Mouse (Mus musculus): ENCODE data around the gene Gstm2. TPM values are rescaled to one million over a fixed set of nuclear protein-coding genes. Genes with fewer than 3 reads are reported as not detected.
"Not testable (repeated sequence)": the region's sequence is repeated elsewhere in the genome, so short reads cannot be mapped to it uniquely, and the experiment has no call there.

The Gstm2 gene
- polyA plus RNA-seq, 1 experiment from 2014 or later = 52.9 TPM

DNA sequence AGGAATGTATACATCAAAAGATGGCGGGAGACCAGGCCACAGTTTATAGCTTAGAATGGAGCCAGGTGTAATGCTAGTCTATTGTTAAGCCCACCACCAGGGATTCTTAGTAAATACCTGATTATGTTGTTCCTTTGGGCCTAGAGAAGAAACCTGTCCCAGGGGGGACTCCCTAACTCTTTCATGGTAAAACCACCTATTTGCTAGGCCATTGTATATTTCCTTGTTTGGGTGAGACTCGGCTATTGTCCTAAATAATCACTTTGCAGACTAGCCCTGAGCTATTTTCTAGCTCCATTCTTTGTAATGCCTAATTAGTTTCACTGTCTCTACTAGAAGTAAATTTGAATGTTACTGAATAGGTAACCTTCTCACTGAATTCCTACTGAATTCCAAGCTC, 9.7 kb upstream of the Gstm2 start:
- H3K9ac ChIP-seq; H3K36me3 ChIP-seq; H3K4me3 ChIP-seq; H3K4me1 ChIP-seq; H3K4me2 ChIP-seq; H3K27me3 ChIP-seq (replicated peaks); ATAC-seq (ENCODE audit: extremely low read depth, insufficient number of reproducible peaks, low FRiP score, low TSS enrichment); H3K9me3 ChIP-seq; H3K27ac ChIP-seq (replicated peaks): not testable (repeated sequence)
- 84% methylated on average over 2 of the region's 2 CpGs for WGBS

DNA sequence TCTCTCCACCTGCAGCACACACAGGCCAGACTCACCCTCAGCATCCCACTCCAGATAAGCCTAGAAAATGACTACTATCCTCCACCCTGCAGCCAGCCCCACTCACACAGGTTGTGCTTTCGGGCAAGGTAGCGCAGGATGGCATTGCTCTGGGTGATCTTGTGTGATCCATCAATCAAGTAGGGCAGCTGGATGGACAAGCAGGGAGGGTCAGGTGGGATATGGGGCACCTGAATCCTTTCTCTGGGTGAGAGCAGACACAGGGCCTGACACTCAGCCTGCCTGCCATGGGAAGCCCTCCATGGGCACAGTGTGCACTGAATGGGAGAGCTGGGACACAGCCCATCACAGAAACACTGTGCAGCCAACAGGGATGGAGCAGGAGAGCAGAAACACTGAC, 1.1 kb downstream of the Gstm2 start:
- not testable (repeated sequence) for H3K4me3 ChIP-seq; H3K4me2 ChIP-seq; H3K9me3 ChIP-seq; H3K27me3 ChIP-seq (replicated peaks); H3K27ac ChIP-seq (replicated peaks); H3K9ac ChIP-seq; H3K36me3 ChIP-seq; ATAC-seq (ENCODE audit: extremely low read depth, insufficient number of reproducible peaks, low FRiP score, low TSS enrichment)
- peaks cover 29% of the 10 kb centered on the region for H3K4me1 ChIP-seq
- WGBS = 97% methylated on average over 2 of the region's 2 CpGs

DNA sequence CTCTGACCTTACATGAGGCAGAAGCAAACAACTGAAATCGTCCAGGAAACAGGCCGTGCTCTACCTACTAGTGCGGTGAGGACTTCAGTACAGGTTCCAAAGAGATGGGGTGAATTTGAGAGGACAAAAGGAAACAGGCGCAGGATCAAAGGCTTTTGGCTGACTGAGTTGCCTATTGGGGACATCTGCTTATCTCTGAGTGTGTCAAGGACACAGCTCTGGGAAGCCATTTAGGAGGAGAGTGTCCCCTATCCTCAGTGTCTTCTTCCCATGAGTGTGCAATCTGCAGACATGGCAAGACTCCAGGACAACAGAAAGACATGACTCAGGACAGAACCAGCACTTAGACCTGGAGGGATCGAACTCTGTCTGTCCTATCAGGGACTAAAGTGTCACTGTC, 1.8 kb downstream of the Gstm2 start:
- Histone ChIP-seq H3K9me3 (no peaks in the 10 kb centered on the region), H3K9ac (no peak overlapping the region), H3K36me3 (no peaks in the 10 kb centered on the region), H3K4me2 (no peak overlapping the region), H3K27ac (replicated peaks) (no peak overlapping the region), H3K4me1 (peaks cover 29% of the 10 kb centered on the region), H3K27me3 (replicated peaks) (no peaks in the 10 kb centered on the region), H3K4me3 (no peak overlapping the region)
- 70% methylated on average over 5 of the region's 5 CpGs for WGBS
- no peak for ATAC-seq (ENCODE audit: extremely low read depth, insufficient number of reproducible peaks, low FRiP score, low TSS enrichment)

DNA sequence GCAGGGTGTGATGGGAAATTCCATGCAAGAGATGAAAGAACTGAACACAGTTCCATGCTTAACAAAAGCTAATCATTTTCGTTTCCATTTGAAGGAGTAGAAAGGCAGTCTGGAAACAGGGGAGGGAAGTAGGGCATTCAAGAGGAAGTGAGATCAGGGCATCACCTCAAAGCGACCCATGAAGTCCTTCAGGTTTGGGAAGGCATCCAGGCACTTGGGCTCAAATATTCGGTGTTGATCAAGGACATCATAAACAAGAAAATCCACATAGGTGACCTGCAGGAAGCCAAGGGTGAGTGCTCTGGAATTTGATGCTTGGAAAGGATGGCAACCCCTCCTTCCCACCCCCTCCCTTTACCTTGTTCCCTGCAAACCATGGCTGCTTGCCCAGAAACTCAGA, 2.5 kb downstream of the Gstm2 start:
- no peaks in the 10 kb centered on the region for H3K9me3 ChIP-seq
- WGBS = 65% methylated on average over 3 of the region's 3 CpGs

DNA sequence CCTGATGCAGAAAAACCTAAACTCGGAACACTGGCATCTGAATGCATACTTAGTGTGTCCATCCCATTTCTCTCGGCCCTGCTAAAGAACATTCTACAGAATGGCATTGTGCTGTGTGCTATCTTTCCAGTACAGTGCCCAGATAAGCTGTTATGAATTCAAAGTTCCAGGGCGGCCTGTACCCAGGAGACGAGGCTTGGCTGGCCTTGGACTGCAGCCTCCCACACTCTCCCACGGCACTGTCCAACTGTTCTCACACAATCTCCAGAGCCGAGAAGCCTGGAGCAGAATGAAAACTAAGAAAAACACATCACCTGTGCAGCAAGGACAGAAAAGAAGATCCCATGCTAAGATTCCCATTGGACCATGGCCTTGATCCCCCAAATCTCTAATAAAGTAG, 3.5 kb downstream of the Gstm2 start:
- Histone ChIP-seq H3K9ac (no peak overlapping the region), H3K4me3 (no peak overlapping the region), H3K27ac (replicated peaks) (no peak overlapping the region), H3K4me1 (peaks cover 29% of the 10 kb centered on the region), H3K36me3 (no peaks in the 10 kb centered on the region), H3K9me3 (no peaks in the 10 kb centered on the region), H3K27me3 (replicated peaks) (no peaks in the 10 kb centered on the region), H3K4me2 (no peak overlapping the region)
- 64% methylated on average over 6 of the region's 6 CpGs for WGBS
- ATAC-seq (ENCODE audit: extremely low read depth, insufficient number of reproducible peaks, low FRiP score, low TSS enrichment) = no peak

More for the DNA sequence above, 2.5 kb downstream of the Gstm2 start:
- H3K4me1 ChIP-seq = peaks cover 29% of the 10 kb centered on the region
- no peak overlapping the region for H3K9ac ChIP-seq
- H3K4me2 ChIP-seq = no peak overlapping the region
- no peak for ATAC-seq (ENCODE audit: extremely low read depth, insufficient number of reproducible peaks, low FRiP score, low TSS enrichment)
- no peak overlapping the region for H3K4me3 ChIP-seq
- no peaks in the 10 kb centered on the region for H3K27me3 ChIP-seq (replicated peaks)
- no peaks in the 10 kb centered on the region for H3K36me3 ChIP-seq
- H3K27ac ChIP-seq (replicated peaks) = no peak overlapping the region

DNA sequence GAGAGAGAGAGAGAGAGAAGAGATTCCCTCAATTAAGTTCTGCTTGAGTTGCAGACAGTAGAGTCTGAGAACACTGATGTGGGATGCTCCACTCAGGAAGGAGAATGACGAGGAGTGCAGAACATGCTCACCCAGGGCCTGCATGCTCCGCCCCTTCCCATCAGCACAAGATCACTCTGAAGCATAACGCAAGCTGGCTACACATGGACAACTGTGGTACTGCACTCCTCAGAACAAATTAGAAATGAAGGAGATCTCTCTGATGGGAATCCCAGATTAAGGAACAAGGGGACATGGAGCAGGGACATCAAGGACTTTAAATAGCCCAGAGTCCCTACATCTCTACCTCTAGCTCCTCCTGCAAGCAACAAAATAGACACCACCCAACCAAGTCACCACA, 5.0 kb downstream of the Gstm2 start:
- H3K4me1 ChIP-seq = peaks cover 23% of the 10 kb centered on the region
- H3K4me2 ChIP-seq = no peak overlapping the region
- no peak overlapping the region for H3K9ac ChIP-seq
- no peaks in the 10 kb centered on the region for H3K9me3 ChIP-seq
- ATAC-seq (ENCODE audit: extremely low read depth, insufficient number of reproducible peaks, low FRiP score, low TSS enrichment) = no peak
- no peaks in the 10 kb centered on the region for H3K36me3 ChIP-seq
- no peak overlapping the region for H3K27ac ChIP-seq (replicated peaks)
- WGBS = 65% methylated on average over 3 of the region's 3 CpGs
- no peak overlapping the region for H3K4me3 ChIP-seq
- H3K27me3 ChIP-seq (replicated peaks) = no peaks in the 10 kb centered on the region

DNA sequence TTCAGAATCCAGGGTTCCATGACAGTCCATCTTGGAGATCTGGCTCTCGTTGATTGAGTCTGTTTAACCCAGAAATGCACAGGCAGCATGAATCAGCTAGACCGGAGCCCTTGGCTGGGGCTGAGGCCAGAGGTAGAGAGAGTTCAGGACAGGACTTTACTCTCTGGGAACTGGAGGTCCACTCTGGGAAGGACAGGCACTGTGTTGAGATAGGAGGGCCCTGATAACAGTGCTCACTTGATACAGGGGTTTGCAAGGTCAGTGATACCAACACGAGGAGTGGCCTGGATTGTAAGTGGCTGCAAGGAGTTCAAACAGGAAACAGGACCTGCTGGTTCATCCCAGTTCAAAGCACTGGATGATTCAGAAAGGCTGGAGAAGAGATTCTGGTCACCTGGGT, 8.6 kb downstream of the Gstm2 start:
- no peak overlapping the region for H3K4me3 ChIP-seq
- 38% methylated on average over 3 of the region's 3 CpGs for WGBS
- H3K4me2 ChIP-seq = no peak overlapping the region
- no peaks in the 10 kb centered on the region for H3K27me3 ChIP-seq (replicated peaks)
- H3K4me1 ChIP-seq = 0 out of 2 replicates have a peak, but pooled peaks cover 3% of the 10 kb centered on the region
- no peak for ATAC-seq (ENCODE audit: extremely low read depth, insufficient number of reproducible peaks, low FRiP score, low TSS enrichment)
- H3K27ac ChIP-seq (replicated peaks) = no peak overlapping the region
- H3K9me3 ChIP-seq = no peaks in the 10 kb centered on the region
- no peak overlapping the region for H3K9ac ChIP-seq
- no peaks in the 10 kb centered on the region for H3K36me3 ChIP-seq

DNA sequence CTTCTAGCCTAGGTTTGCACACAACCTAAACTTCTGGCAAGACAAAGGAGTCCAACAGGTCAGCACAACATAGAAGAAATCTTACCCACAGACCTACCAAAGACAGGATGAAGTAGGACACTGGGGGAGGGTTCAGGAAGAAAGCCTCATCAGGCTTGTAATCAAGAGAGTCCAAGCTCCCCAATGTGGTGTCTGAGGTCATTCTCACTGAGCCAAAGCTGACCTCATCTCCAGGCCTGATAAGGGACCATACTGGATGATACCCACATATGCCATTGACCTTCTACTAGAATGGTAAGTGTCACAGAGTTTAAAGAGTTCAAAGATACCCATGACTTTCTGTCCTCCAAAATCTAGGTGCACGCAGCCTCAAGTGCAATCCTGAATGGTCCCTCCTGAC, 12.0 kb downstream of the Gstm2 start:
- Histone ChIP-seq H3K9me3 (no peaks in the 10 kb centered on the region), H3K36me3 (no peaks in the 10 kb centered on the region), H3K9ac (no peak overlapping the region), H3K4me1 (no peaks in the 10 kb centered on the region), H3K4me2 (no peak overlapping the region), H3K27ac (replicated peaks) (no peak overlapping the region), H3K27me3 (replicated peaks) (peaks cover 8% of the 10 kb centered on the region), H3K4me3 (no peak overlapping the region)
- no peak for ATAC-seq (ENCODE audit: extremely low read depth, insufficient number of reproducible peaks, low FRiP score, low TSS enrichment)
- 87% methylated on average over 1 of the region's 1 CpGs for WGBS

DNA sequence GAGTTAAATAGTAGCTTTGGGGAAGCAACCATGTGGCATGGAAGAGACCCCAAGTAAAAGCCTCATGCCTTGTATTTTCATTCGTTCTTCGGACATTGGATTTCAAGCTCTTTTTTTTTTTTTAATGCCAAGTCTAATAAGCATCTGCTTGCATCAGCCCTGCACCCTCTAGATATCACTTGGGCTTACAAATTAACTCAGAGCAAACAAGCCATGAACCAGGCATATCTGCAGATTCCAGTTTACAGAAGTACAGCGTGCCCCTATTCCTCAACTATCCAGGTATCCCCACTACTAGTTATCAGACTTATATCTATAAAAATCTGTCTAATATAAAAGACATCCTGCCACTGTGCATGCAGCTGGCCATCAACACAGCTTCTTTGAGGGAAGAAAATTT, 14.2 kb downstream of the Gstm2 start:
- Histone ChIP-seq H3K4me3 (no peak overlapping the region), H3K27ac (replicated peaks) (no peak overlapping the region), H3K27me3 (replicated peaks) (peaks cover 20% of the 10 kb centered on the region), H3K36me3 (no peaks in the 10 kb centered on the region), H3K4me2 (no peak overlapping the region), H3K9me3 (no peaks in the 10 kb centered on the region), H3K9ac (no peak overlapping the region), H3K4me1 (no peaks in the 10 kb centered on the region)
- 77% methylated on average over 3 of the region's 3 CpGs for WGBS
- ATAC-seq (ENCODE audit: extremely low read depth, insufficient number of reproducible peaks, low FRiP score, low TSS enrichment) = no peak

DNA sequence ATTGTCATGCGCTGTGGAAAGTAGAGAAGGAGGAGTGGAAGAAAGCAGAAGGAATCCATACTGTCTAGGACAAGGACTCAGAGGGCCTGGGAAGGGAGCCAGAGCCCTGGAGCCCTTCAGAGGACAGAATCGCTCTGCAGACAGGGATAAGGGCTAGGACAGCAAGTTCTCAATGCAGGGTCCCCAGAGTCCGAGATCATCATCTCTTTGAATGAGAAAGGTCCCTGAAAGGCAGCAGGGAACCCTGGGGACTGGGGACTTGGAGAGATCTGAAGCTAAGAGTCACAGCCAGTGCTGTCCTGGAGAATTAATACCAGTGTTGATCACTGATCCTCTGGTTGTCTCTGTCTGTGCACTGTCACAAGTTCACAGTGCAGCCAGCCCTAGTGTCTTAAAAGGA, 15.2 kb downstream of the Gstm2 start:
- not testable (repeated sequence) for H3K4me1 ChIP-seq; ATAC-seq (ENCODE audit: extremely low read depth, insufficient number of reproducible peaks, low FRiP score, low TSS enrichment); H3K36me3 ChIP-seq; H3K27ac ChIP-seq (replicated peaks); H3K9ac ChIP-seq; H3K4me2 ChIP-seq; H3K9me3 ChIP-seq; H3K4me3 ChIP-seq
- H3K27me3 ChIP-seq (replicated peaks) = peaks cover 25% of the 10 kb centered on the region
- 37% methylated on average over 3 of the region's 3 CpGs for WGBS

DNA sequence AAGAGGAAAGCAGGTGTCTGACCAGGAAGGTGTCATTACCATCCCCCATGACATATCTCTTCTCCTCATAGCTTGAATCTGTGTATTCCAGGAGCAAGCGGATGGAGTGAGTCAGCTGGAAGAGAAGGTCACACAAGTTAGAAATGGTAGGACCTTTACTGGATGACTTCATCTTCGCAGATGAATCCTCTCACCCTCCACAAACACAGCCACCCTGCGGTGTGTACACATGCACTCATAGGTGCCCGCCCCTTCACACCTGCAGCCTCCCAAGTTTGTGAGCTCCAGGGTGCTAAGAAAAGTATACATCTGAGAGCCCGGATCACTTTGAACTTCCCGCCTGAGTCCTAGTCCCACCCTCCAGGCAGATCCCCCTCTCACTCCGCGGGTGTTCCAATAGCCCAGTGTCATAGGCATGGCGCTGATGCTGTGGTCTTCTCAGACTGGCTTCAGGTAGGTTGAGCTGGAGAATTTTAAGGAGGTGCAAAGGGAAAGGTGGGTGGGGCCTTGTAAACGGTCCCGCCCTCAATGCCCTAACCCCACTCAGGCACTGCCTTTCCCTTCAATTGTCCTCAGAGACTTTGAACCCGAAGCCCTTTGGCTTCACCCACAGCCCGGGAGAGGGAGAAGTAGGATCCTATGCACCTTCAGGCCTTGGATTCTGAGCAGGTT, 17.4 kb downstream of the Gstm2 start, which contains the start of gene Gstm3:
Gene Gstm3 (minus strand): TSS at position 560 of the 672 bp plus-strand sequence.
- Histone ChIP-seq H3K36me3 (no peaks in the 10 kb centered on the region), H3K4me1 (peaks cover 13% of the 10 kb centered on the region), H3K27me3 (replicated peaks) (peaks cover 25% of the 10 kb centered on the region), H3K4me2 (no peak within 1 kb of the TSS), H3K9me3 (no peaks in the 10 kb centered on the region), H3K4me3 (no peak within 1 kb of the TSS), H3K27ac (replicated peaks) (no peak within 1 kb of the TSS), H3K9ac (no peak within 1 kb of the TSS)
- WGBS = 45% methylated on average over 13 of the region's 13 CpGs
- ATAC-seq (ENCODE audit: extremely low read depth, insufficient number of reproducible peaks, low FRiP score, low TSS enrichment) = no peak

DNA sequence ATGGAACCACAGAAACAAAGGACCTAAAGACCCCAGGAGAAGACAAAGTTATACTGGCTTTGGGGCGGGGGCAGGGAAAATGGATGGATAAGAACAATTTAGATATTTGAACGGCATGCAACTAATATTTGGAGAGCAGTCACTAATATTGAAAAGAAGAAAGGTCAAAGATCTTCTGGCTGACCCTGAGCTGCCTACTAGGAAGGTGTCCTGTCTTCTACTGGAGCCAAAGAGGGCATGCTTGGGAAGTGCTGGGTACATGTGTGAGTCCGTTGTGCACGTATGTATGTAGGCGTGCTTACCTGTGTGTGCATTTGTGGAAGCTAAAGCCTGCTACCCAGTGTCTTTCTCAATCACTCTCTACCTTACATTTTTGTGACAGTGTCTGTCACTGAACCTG, 19.6 kb downstream of the Gstm2 start:
- Histone ChIP-seq H3K9ac (no peak overlapping the region), H3K36me3 (no peaks in the 10 kb centered on the region), H3K4me2 (no peak overlapping the region), H3K27me3 (replicated peaks) (peaks cover 22% of the 10 kb centered on the region), H3K4me1 (peaks cover 13% of the 10 kb centered on the region), H3K4me3 (no peak overlapping the region), H3K9me3 (no peaks in the 10 kb centered on the region), H3K27ac (replicated peaks) (no peak overlapping the region)
- WGBS = 91% methylated on average over 5 of the region's 5 CpGs
- ATAC-seq (ENCODE audit: extremely low read depth, insufficient number of reproducible peaks, low FRiP score, low TSS enrichment) = no peak

Measured in heart, embryonic 13.5 days (tissue).